Mouse (Mus musculus): ENCODE measurements at regions not wholly inside any gene's neighbourhood (a gene's known extent, or its start where the extent isn't known, plus 50 kb on each side); places are given as distances from the start of the nearest gene placed in this dataset.

- peak; percentile 79 for DNase-seq (ENCODE audit: low read depth, low spot score)
Observed at GRCm38 (mm10) chr3:41182036-41182899, 99.4 kb upstream of the Pgrmc2 start.

- no peak for DNase-seq (ENCODE audit: low read depth, low spot score)
Observed at GRCm38 (mm10) chr3:41181438-41181837, 98.6 kb upstream of the Pgrmc2 start.

DNA sequence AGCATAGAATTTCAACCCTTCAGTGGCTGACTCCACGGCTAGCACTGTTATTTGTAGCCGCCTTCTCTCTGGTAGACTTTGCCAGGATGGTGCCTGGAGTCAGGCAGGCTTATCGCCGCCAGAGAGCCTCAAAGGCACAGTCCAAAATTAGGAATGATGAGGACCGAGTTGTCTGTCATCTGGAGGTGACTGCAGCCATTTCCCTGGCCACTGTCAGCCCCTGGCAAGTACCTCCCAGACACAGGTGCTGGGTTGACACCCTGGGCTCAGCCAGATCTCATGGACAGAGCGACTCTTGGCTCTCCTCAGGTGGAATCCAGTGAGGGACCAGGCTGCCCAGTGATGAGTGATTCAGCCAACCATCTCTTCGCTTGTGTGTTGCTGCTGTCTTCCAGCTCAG lies 98.1 kb upstream of the Pgrmc2 start:
- no peak for DNase-seq (ENCODE audit: low read depth, low spot score)

GRCm38 (mm10) chr3:41179037-41179880 lies 96.4 kb upstream of the Pgrmc2 start:
- DNase-seq (ENCODE audit: low read depth, low spot score) = no peak

DNA sequence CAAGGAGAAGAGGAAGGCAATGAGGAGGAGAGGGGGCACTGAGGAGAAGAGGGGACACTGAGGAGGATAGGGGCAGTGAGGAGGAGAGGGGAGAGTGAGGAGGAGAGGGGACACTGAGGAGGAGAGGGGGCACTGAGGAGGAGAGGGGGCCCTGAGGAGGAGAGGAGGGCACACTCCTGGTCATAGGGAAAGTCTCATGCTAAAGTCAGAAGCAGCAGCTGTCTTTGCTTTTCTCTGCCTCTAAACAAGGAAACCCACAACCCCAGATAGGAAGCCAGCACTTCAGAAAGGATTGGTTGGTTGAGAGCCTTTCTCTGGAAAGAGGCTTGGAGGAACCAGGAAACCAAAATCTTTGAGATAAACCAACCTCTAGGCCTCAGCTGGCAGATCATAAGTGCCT lies 94.3 kb upstream of the Pgrmc2 start:
- no peak for DNase-seq (ENCODE audit: low read depth, low spot score)

DNA sequence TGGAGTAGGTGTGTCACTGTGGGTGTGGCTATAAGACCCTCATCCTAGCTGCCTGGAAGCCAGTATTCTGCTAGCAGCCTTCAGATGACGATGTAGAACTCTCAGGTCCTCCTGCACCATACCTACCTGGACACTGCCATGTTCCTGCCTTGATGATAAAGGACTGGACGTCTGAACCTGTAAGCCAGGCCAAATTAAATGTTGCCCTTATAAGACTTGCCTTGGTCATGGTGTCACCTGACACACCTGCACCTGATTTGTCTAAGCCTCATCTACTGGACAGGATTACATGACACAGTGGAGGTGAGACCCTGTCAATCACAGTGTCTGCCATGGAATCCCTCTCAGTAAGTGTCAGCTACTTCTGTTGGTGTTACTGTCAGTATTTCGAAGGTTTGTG lies 92.5 kb upstream of the Pgrmc2 start:
- DNase-seq (ENCODE audit: low read depth, low spot score) = no peak

DNA sequence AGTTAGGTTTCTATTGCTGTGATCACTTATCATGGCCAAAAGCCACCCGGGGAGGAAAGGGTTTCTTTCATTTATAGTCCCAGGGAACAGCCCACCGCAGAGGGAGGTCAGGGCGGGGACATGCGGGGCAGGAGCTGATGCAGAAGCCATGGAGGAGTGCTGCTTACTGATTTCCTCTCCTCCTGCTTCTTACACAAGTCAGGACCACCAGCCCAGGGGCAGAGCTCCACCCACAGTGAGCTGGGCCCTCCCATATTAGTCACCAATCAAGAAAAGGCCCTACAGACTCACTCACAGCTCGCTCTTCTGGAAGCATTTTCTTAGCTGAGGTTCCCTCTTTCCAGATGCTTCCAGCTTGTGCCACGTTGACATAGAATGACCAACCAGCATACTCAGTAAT lies 90.7 kb upstream of the Pgrmc2 start:
- DNase-seq (ENCODE audit: low read depth, low spot score) = no peak

DNA sequence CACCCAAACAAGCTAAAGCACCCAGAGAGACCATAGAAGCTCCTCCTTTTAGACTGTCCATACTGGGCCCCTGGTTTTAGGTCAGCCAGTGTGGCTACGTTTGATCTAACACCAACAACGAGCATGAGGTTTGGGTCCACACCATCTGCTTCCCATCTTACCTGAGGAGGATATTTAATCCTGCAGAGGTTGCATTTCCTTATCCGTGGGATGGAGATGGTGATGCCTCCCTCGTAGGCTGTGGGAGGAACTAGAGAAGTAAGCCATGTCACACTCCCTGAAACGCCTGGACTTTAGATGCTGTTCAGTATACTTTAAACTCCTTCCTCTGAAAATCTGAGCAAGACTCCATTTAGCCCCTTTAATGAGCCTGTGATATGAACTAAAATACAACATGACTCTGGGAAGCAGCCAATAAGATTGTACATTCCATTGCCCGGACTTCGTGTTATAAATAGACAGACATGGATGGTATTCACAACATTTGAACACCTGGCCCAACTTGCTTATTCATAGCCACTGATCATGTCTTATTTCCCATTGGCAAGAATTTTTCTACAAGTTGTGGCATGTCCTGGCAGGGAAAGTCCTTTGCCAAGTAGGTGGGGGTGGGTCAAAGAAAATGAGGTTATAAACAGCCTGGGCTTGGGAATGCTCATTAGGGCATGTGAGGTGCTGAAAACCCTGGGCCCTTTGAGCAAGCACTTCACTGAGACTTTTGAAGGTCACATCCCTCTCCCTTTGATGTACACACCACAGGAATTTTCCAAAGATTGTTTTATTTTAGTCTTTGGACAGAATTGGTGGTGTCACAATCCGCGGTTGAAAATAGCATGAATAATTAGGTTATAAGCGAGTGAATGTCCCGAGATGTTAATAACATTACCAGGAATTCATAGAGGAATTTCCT lies 89.7 kb upstream of the Pgrmc2 start:
- DNase-seq (ENCODE audit: low read depth, low spot score) = no peak

DNA sequence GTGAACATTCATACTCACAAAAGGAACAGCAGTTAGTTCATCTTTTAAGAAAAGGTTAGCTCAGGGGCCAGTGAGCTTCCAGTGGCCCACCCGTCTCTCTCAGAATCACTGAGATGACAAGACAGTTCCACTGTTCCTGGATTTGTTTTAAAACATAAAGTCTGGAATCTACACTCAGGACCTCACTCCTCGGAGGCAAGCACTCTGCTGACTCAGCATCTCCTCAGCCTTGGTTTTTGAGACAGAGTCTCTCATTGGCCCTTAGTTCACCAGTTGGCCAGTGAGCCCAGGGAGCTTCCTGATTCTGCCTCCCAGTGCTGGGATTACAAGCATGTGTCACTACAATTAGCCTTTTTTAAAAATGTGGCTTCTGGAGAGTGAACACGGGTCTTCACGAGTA lies 88.9 kb upstream of the Pgrmc2 start:
- no peak for DNase-seq (ENCODE audit: low read depth, low spot score)

DNA sequence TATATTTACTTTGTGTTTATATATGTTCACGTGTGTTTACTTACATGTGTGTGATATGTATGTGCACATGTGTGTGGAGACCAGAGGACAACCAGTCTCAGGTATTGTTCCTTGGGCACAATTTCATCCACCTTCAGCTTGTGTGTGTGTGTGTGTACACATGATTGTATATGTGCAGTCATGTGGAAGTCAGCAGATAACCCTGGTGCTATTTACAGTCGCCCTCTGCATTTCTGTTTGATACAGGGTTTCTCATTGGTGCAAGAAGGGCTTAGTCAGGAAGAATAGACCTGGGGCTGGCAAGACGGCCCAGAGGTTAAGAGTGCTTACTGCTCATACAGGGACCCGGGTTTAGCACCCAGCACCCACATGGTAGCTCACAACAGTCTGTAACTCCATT lies 88.5 kb upstream of the Pgrmc2 start:
- no peak for DNase-seq (ENCODE audit: low read depth, low spot score)

DNA sequence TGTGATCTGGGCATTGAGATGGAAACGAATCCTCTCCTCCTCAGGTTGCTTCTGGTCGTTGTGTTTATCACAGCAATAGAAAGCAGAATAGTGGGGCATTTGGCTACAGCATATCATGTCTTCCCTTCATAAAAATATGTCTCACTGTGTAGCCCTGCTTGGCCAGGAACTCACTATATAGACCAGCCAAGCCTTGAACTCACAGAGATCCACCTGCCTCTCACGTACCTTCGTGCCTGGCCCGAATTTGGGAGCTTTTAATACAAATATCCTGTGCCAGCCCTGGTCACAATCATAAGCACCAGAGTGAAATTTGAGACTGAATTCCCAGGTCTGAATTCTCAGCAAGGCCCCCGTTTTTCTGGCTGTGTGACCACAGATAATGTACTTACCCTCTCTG lies 87.7 kb upstream of the Pgrmc2 start:
- DNase-seq (ENCODE audit: low read depth, low spot score) = no peak

- DNase-seq (ENCODE audit: low read depth, low spot score) = no peak
Observed at GRCm38 (mm10) chr3:41169430-41169829, 86.6 kb upstream of the Pgrmc2 start.

DNA sequence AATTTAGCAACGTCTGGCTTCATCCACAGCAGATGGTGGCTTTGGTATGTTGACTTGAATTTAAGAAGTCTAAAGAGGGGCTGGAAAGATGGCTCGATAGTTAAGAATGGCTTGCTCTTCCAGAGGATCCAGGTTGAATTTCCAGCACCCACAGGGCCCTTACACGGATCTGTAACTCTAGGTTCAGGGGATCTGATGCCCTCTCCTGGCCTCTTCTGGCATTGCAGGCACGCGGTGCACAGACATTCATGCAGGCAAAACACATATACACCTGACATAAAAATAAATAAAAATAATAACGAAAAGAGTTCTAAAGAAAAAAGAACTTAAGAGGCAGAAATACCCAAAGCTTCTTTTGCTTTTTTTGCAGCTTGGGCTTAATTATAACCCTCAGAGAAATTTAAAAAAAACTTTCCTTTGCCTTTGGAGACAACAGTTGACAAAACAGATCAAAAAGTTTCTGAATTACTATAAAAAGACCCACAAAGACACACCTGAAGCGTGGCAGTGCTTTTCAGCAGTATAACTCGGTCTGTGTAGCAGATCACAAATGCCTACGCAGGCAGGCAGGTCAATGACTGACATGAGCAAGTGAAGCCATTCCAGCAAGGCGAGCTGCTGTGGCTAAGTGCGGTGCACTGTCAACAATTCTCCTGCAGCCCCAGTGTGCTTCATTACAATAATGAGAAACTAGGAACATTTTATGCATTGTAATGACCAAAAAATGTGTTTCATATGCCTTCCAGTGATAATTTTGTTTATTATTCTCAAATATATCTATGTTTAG lies 85.5 kb upstream of the Pgrmc2 start:
- peak; percentile 48 for DNase-seq (ENCODE audit: low read depth, low spot score)

DNA sequence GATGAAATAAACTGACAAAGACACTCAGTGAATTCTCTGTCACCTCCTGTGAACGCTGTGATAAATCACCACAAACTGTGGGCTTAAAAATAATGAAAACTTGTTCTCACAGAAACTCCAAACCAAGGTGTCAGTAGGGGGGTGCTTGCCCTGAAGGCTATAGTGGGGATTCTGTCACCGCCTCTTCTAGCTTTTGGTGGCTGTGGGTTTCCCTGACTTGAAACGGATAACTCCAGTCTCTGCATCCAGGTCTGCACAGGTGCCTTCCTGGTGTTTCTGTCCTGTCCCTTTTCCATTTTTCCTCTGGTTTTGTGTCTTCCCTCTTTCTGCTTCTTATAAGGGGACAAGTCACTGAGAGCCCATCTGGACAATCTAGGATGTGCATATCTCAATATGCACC lies 84.6 kb upstream of the Pgrmc2 start:
- DNase-seq (ENCODE audit: low read depth, low spot score) = no peak

DNA sequence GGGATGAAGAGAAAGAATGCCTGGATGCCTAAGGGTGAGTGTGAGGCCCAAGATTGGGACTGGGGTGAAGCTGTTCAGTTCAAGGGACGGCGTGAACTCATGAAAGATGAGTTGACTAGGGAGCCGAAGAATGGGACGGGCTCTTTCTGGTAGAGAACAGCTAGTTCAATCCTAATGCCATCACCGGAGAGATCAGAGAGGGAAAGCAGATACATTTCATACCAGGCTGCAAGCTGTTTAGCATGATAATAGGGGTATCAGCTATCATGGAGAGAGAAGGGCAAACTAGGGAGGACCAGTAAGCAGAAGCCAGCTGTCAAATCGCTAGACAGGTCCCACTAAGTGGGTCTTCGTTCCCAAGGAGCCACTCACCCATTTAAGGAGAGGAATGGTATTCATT lies 81.9 kb upstream of the Pgrmc2 start:
- DNase-seq (ENCODE audit: low read depth, low spot score) = no peak

DNA sequence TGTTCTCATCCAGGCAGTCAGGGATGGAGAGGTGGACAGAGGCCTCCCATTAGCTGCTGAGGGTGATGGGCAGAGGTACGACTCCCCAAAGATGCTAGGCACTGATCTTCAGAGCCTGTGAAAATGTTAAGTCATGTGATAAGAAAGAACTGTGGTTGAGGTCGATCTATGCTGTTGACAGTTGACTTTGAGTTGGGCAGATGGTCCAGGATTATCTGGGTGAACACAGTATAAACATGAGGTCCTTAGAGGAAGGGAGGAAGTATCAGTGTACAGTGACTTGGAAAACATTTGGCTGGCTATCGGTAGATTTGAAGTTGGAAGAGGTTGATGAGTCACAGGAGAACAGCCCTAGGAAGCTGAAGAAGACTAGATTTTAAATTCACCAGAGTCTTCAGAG lies 80.9 kb upstream of the Pgrmc2 start:
- DNase-seq (ENCODE audit: low read depth, low spot score) = no peak

GRCm38 (mm10) chr3:41162514-41162913 lies 79.7 kb upstream of the Pgrmc2 start:
- DNase-seq (ENCODE audit: low read depth, low spot score) = no peak

- no peak for DNase-seq (ENCODE audit: low read depth, low spot score)
Observed at GRCm38 (mm10) chr3:41160648-41161047, 77.8 kb upstream of the Pgrmc2 start.

GRCm38 (mm10) chr3:41158314-41158973 lies 75.6 kb upstream of the Pgrmc2 start:
- no peak for DNase-seq (ENCODE audit: low read depth, low spot score)

- DNase-seq (ENCODE audit: low read depth, low spot score) = no peak
Observed at GRCm38 (mm10) chr3:41157428-41157827, 74.6 kb upstream of the Pgrmc2 start.

All from CD4-positive, CD25-positive, alpha-beta regulatory T cell, adult 2 months (primary cell).